Mouse (Mus musculus): ENCODE data around the gene Exosc5. TPM values are rescaled to one million over a fixed set of nuclear protein-coding genes. Genes with fewer than 3 reads are reported as not detected.

The Exosc5 gene
- polyA plus RNA-seq, 1 experiment = 64.7 TPM

GRCm38 (mm10) chr7:25677013-25677412 is 18.0 kb downstream of the Exosc5 start:
- no peak for TF ChIP-seq POLR2A (IDR thresholded peaks at IDR 0.05; ENCODE audit: low read depth, low read length)
- TF ChIP-seq CTCF (IDR thresholded peaks at IDR 0.05; ENCODE audit: extremely low read depth, insufficient read length, insufficient replicate concordance, low read depth, low read length) = no peak
- 90% methylated on average over 7 of the region's 7 CpGs for WGBS
- Histone ChIP-seq H3K4me3 (ENCODE audit: low read depth, low read length) (no peak overlapping the region), H3K4me1 (ENCODE audit: control insufficient read depth, insufficient read depth, insufficient read length, low read length) (peaks cover 10% of the 10 kb centered on the region), H3K27ac (ENCODE audit: insufficient read depth, low read depth, low read length) (no peak overlapping the region), H3K27me3 (ENCODE audit: control insufficient read depth, insufficient read depth, low read length) (peaks cover 15% of the 10 kb centered on the region), H3K36me3 (ENCODE audit: control insufficient read depth, insufficient read depth, low read length) (no peaks in the 10 kb centered on the region)

GRCm38 (mm10) chr7:25679971-25680370 is 21.0 kb downstream of the Exosc5 start:
- Histone ChIP-seq H3K4me3 (ENCODE audit: low read depth, low read length) (no peak overlapping the region), H3K27me3 (ENCODE audit: control insufficient read depth, insufficient read depth, low read length) (peaks cover 7% of the 10 kb centered on the region), H3K36me3 (ENCODE audit: control insufficient read depth, insufficient read depth, low read length) (no peaks in the 10 kb centered on the region), H3K4me1 (ENCODE audit: control insufficient read depth, insufficient read depth, insufficient read length, low read length) (peaks cover 13% of the 10 kb centered on the region), H3K27ac (ENCODE audit: insufficient read depth, low read depth, low read length) (peak overlapping the region; percentile 92)
- TF ChIP-seq POLR2A (IDR thresholded peaks at IDR 0.05; ENCODE audit: low read depth, low read length) = no peak
- 7% methylated on average over 6 of the region's 6 CpGs for WGBS

GRCm38 (mm10) chr7:25680514-25681258 is 21.7 kb downstream of the Exosc5 start, which contains the start of gene B9d2:
TSS of gene B9d2 (plus strand) at chr7:25680780.
- Histone ChIP-seq H3K4me1 (ENCODE audit: control insufficient read depth, insufficient read depth, insufficient read length, low read length) (peaks cover 12% of the 10 kb centered on the region), H3K27me3 (ENCODE audit: control insufficient read depth, insufficient read depth, low read length) (no peaks in the 10 kb centered on the region), H3K36me3 (ENCODE audit: control insufficient read depth, insufficient read depth, low read length) (no peaks in the 10 kb centered on the region), H3K4me3 (ENCODE audit: low read depth, low read length) (peak within 1 kb of the TSS; percentile 86), H3K27ac (ENCODE audit: insufficient read depth, low read depth, low read length) (peak within 1 kb of the TSS; percentile 92)
- TF ChIP-seq CTCF (IDR thresholded peaks at IDR 0.05; ENCODE audit: extremely low read depth, insufficient read length, insufficient replicate concordance, low read depth, low read length) (no peak), POLR2A (IDR thresholded peaks at IDR 0.05; ENCODE audit: low read depth, low read length) (peak; percentile 50)
- WGBS = under 1% methylated on average over 46 of the region's 46 CpGs

GRCm38 (mm10) chr7:25681341-25682231 is 22.6 kb downstream of the Exosc5 start:
- peaks cover 9% of the 10 kb centered on the region for H3K4me1 ChIP-seq (ENCODE audit: control insufficient read depth, insufficient read depth, insufficient read length, low read length)
- 60% methylated on average over 15 of the region's 15 CpGs for WGBS
- H3K27me3 ChIP-seq (ENCODE audit: control insufficient read depth, insufficient read depth, low read length) = no peaks in the 10 kb centered on the region
- TF ChIP-seq CTCF (IDR thresholded peaks at IDR 0.05; ENCODE audit: extremely low read depth, insufficient read length, insufficient replicate concordance, low read depth, low read length) (no peak), POLR2A (IDR thresholded peaks at IDR 0.05; ENCODE audit: low read depth, low read length) (no peak)
- peak overlapping the region; percentile 53 for H3K27ac ChIP-seq (ENCODE audit: insufficient read depth, low read depth, low read length)
- peak overlapping the region; percentile 19; the same call in 1 of the 2 replicates for H3K4me3 ChIP-seq (ENCODE audit: low read depth, low read length)
- H3K36me3 ChIP-seq (ENCODE audit: control insufficient read depth, insufficient read depth, low read length) = no peaks in the 10 kb centered on the region

GRCm38 (mm10) chr7:25683474-25684180 is 24.7 kb downstream of the Exosc5 start:
- Histone ChIP-seq H3K4me3 (ENCODE audit: low read depth, low read length) (no peak overlapping the region), H3K27me3 (ENCODE audit: control insufficient read depth, insufficient read depth, low read length) (no peaks in the 10 kb centered on the region), H3K36me3 (ENCODE audit: control insufficient read depth, insufficient read depth, low read length) (no peaks in the 10 kb centered on the region), H3K4me1 (ENCODE audit: control insufficient read depth, insufficient read depth, insufficient read length, low read length) (peaks cover 12% of the 10 kb centered on the region), H3K27ac (ENCODE audit: insufficient read depth, low read depth, low read length) (peak overlapping the region; percentile 67)
- WGBS = 73% methylated on average over 7 of the region's 7 CpGs
- TF ChIP-seq CTCF (IDR thresholded peaks at IDR 0.05; ENCODE audit: extremely low read depth, insufficient read length, insufficient replicate concordance, low read depth, low read length) = no peak
- no peak for TF ChIP-seq POLR2A (IDR thresholded peaks at IDR 0.05; ENCODE audit: low read depth, low read length)

GRCm38 (mm10) chr7:25684659-25685058 is 25.7 kb downstream of the Exosc5 start:
- peaks cover 12% of the 10 kb centered on the region for H3K4me1 ChIP-seq (ENCODE audit: control insufficient read depth, insufficient read depth, insufficient read length, low read length)
- H3K36me3 ChIP-seq (ENCODE audit: control insufficient read depth, insufficient read depth, low read length) = no peaks in the 10 kb centered on the region
- H3K27ac ChIP-seq (ENCODE audit: insufficient read depth, low read depth, low read length) = no peak overlapping the region
- 95% methylated on average over 6 of the region's 6 CpGs for WGBS
- H3K27me3 ChIP-seq (ENCODE audit: control insufficient read depth, insufficient read depth, low read length) = no peaks in the 10 kb centered on the region
- no peak for TF ChIP-seq POLR2A (IDR thresholded peaks at IDR 0.05; ENCODE audit: low read depth, low read length)
- no peak for TF ChIP-seq CTCF (IDR thresholded peaks at IDR 0.05; ENCODE audit: extremely low read depth, insufficient read length, insufficient replicate concordance, low read depth, low read length)
- H3K4me3 ChIP-seq (ENCODE audit: low read depth, low read length) = no peak overlapping the region
